Mouse (Mus musculus) erythroblast, embryonic 14.5 days (primary cell): ENCODE data around the gene Vmn2r81. TPM values are rescaled to one million over a fixed set of nuclear protein-coding genes. Genes with fewer than 3 reads are reported as not detected.
"Not testable (repeated sequence)": the region's sequence is repeated elsewhere in the genome, so short reads cannot be mapped to it uniquely, and the experiment has no call there.

Experiments
- H3K27me3 ChIP-seq: 2 replicates; pipeline ENCODE4 v1.6.1; 2012; ENCODE audit warnings: inconsistent platforms; ENCODE audit not compliant: control insufficient read depth
- H3K36me3 ChIP-seq: 2 replicates; pipeline ENCODE4 v1.6.1; 2012; ENCODE audit warnings: mild to moderate bottlenecking, inconsistent platforms; ENCODE audit not compliant: control insufficient read depth
- H3K4me1 ChIP-seq: 2 replicates; pipeline ENCODE4 v1.6.1; 2012; ENCODE audit warnings: inconsistent platforms; ENCODE audit not compliant: control insufficient read depth
- H3K4me3 ChIP-seq: replicated peaks from 2 replicates; pipeline ENCODE3; 2012; ENCODE audit warnings: moderate library complexity, mild to moderate bottlenecking, inconsistent platforms
- H3K9me3 ChIP-seq: 2 replicates; pipeline ENCODE4 v1.6.1; 2012; ENCODE audit warnings: low read length, inconsistent platforms, mixed read lengths; ENCODE audit not compliant: control insufficient read depth
- GATA1 ChIP-seq: IDR thresholded peaks from 2 replicates; pipeline ENCODE4 v1.6.1; 2012; ENCODE audit warnings: low read length, inconsistent platforms, mixed read lengths
- TAL1 ChIP-seq: IDR thresholded peaks from 3 replicates; pipeline ENCODE4 v1.6.1; 2012; ENCODE audit warnings: low read length, inconsistent platforms, mixed read lengths
- polyA plus RNA-seq: library from polyadenylated mRNA; stranded (reverse); fragments of >175 nt; gene quantifications from 2 replicates; pipeline ENCODE4 v1.2.3, GENCODE M21; 2012

Gene Vmn2r81
- not detected in 2 replicates for polyA plus RNA-seq

GRCm38 (mm10) chr10:79247392-79247791 is at the start of gene Vmn2r81:
Gene Vmn2r81 (plus strand): TSS chr10:79247692.
- not testable (repeated sequence) for H3K27me3 ChIP-seq, H3K4me3 ChIP-seq, H3K36me3 ChIP-seq, H3K9me3 ChIP-seq, H3K4me1 ChIP-seq

GRCm38 (mm10) chr10:79199973-79200372 is 47.5 kb upstream of the Vmn2r81 start:
- not testable (repeated sequence) for H3K27me3 ChIP-seq, H3K36me3 ChIP-seq, H3K4me3 ChIP-seq, H3K9me3 ChIP-seq, H3K4me1 ChIP-seq

GRCm38 (mm10) chr10:79220432-79220831 is 27.1 kb upstream of the Vmn2r81 start:
- no peak overlapping the region for H3K4me3 ChIP-seq
- peaks cover 4% of the 10 kb centered on the region; the same call in 1 of the 2 replicates for H3K9me3 ChIP-seq
- no peaks in the 10 kb centered on the region for H3K4me1 ChIP-seq
- TF ChIP-seq TAL1: no peak
- TF ChIP-seq GATA1: no peak
- H3K36me3 ChIP-seq: no peaks in the 10 kb centered on the region
- H3K27me3 ChIP-seq: no peaks in the 10 kb centered on the region

GRCm38 (mm10) chr10:79221606-79222005 is 25.9 kb upstream of the Vmn2r81 start:
- Histone ChIP-seq H3K4me1 (no peaks in the 10 kb centered on the region), H3K36me3 (no peaks in the 10 kb centered on the region), H3K4me3 (no peak overlapping the region), H3K27me3 (no peaks in the 10 kb centered on the region), H3K9me3 (peaks cover 4% of the 10 kb centered on the region; the same call in 1 of the 2 replicates)
- TF ChIP-seq GATA1: no peak
- TF ChIP-seq TAL1: no peak

- Histone ChIP-seq H3K4me3 (no peak overlapping the region), H3K9me3 (peaks cover 4% of the 10 kb centered on the region; the same call in 1 of the 2 replicates), H3K27me3 (no peaks in the 10 kb centered on the region), H3K36me3 (no peaks in the 10 kb centered on the region), H3K4me1 (no peaks in the 10 kb centered on the region)
- no peak for TF ChIP-seq GATA1
These were observed 25.3 kb upstream of the Vmn2r81 start for GRCm38 (mm10) chr10:79222214-79222613.

- H3K36me3 ChIP-seq, H3K9me3 ChIP-seq, H3K27me3 ChIP-seq, H3K4me1 ChIP-seq, H3K4me3 ChIP-seq: not testable (repeated sequence)
These were observed 74.7 kb downstream of the Vmn2r81 start for GRCm38 (mm10) chr10:79322033-79322736.

- no peak overlapping the region for H3K4me3 ChIP-seq
- TF ChIP-seq GATA1: no peak
- TF ChIP-seq TAL1: no peak
- H3K27me3 ChIP-seq: no peaks in the 10 kb centered on the region
- no peaks in the 10 kb centered on the region for H3K4me1 ChIP-seq
- no peaks in the 10 kb centered on the region for H3K36me3 ChIP-seq
- no peaks in the 10 kb centered on the region for H3K9me3 ChIP-seq
These were observed 75.2 kb downstream of the Vmn2r81 start for GRCm38 (mm10) chr10:79322737-79323086.

Other genes starting within 250 kb of the Vmn2r81 start
- gene Olfr1351, start 235.2 kb upstream of the Vmn2r81 start, polyA plus RNA-seq: not detected in 2 replicates
- gene Olfr57, start 219.0 kb upstream of the Vmn2r81 start, polyA plus RNA-seq: not detected in 2 replicates
- gene 2610008E11Rik, start 150.1 kb upstream of the Vmn2r81 start, polyA plus RNA-seq: 0.01 and 0.03 TPM in 2 replicates
- gene Vmn2r80, start 98.9 kb upstream of the Vmn2r81 start, polyA plus RNA-seq: not detected in 2 replicates
- not detected in 2 replicates for gene Vmn2r82, start 108.8 kb downstream of the Vmn2r81 start, polyA plus RNA-seq
- not detected in 2 replicates for gene Vmn2r83, start 221.0 kb downstream of the Vmn2r81 start, polyA plus RNA-seq